Mouse (Mus musculus): Measurements from ENCODE around the gene Ntn1. TPM values are rescaled to one million over a fixed set of nuclear protein-coding genes. Genes with fewer than 3 reads are reported as not detected.

The Ntn1 gene
- polyA plus RNA-seq, 1 experiment from 2014 or later, result 24.8 TPM

GRCm38 (mm10) chr11:68344221-68344620, 56.4 kb downstream of the Ntn1 start:
- no peak overlapping the region for H3K4me2 ChIP-seq
- H3K36me3 ChIP-seq, result no peaks in the 10 kb centered on the region
- H3K9me3 ChIP-seq, result no peaks in the 10 kb centered on the region
- no peak for ATAC-seq (ENCODE audit: low FRiP score, low read depth)
- WGBS, result 79% methylated on average over 9 of the region's 9 CpGs
- no peak overlapping the region for H3K9ac ChIP-seq
- peaks cover 18% of the 10 kb centered on the region for H3K4me1 ChIP-seq (replicated peaks)
- no peaks in the 10 kb centered on the region for H3K27me3 ChIP-seq
- no peak overlapping the region for H3K27ac ChIP-seq (replicated peaks)
- no peak overlapping the region for H3K4me3 ChIP-seq

- H3K27ac ChIP-seq (replicated peaks), result no peak overlapping the region
- no peaks in the 10 kb centered on the region for H3K9me3 ChIP-seq
- no peak overlapping the region for H3K4me3 ChIP-seq
- WGBS, result 78% methylated on average over 5 of the region's 5 CpGs
- H3K4me1 ChIP-seq (replicated peaks), result peaks cover 18% of the 10 kb centered on the region
- H3K4me2 ChIP-seq, result no peak overlapping the region
- H3K9ac ChIP-seq, result no peak overlapping the region
- H3K27me3 ChIP-seq, result no peaks in the 10 kb centered on the region
- no peaks in the 10 kb centered on the region for H3K36me3 ChIP-seq
- ATAC-seq (ENCODE audit: low FRiP score, low read depth), result no peak
Measured at GRCm38 (mm10) chr11:68342761-68343160, 57.9 kb downstream of the Ntn1 start.

GRCm38 (mm10) chr11:68342003-68342400, 58.6 kb downstream of the Ntn1 start:
- Histone ChIP-seq H3K4me3 (no peak overlapping the region), H3K9me3 (no peaks in the 10 kb centered on the region), H3K4me2 (no peak overlapping the region), H3K4me1 (replicated peaks) (peaks cover 18% of the 10 kb centered on the region), H3K27me3 (no peaks in the 10 kb centered on the region), H3K27ac (replicated peaks) (no peak overlapping the region), H3K9ac (no peak overlapping the region), H3K36me3 (no peaks in the 10 kb centered on the region)
- 73% methylated on average over 5 of the region's 5 CpGs for WGBS
- ATAC-seq (ENCODE audit: low FRiP score, low read depth), result no peak; the same call in 1 of the 2 replicates

GRCm38 (mm10) chr11:68341111-68342002, 59.3 kb downstream of the Ntn1 start:
- WGBS, result 71% methylated on average over 13 of the region's 13 CpGs
- no peaks in the 10 kb centered on the region for H3K27me3 ChIP-seq
- peak overlapping the region; percentile 50; the same call in 1 of the 2 replicates for H3K27ac ChIP-seq (replicated peaks)
- peaks cover 18% of the 10 kb centered on the region for H3K4me1 ChIP-seq (replicated peaks)
- ATAC-seq (ENCODE audit: low FRiP score, low read depth), result no peak
- H3K36me3 ChIP-seq, result no peaks in the 10 kb centered on the region
- no peak overlapping the region for H3K4me2 ChIP-seq
- no peak overlapping the region for H3K4me3 ChIP-seq
- no peaks in the 10 kb centered on the region for H3K9me3 ChIP-seq
- no peak overlapping the region for H3K9ac ChIP-seq

GRCm38 (mm10) chr11:68340366-68340765, 60.3 kb downstream of the Ntn1 start:
- no peaks in the 10 kb centered on the region for H3K9me3 ChIP-seq
- H3K9ac ChIP-seq, result no peak overlapping the region
- no peaks in the 10 kb centered on the region for H3K36me3 ChIP-seq
- 74% methylated on average over 3 of the region's 3 CpGs for WGBS
- H3K27ac ChIP-seq (replicated peaks), result no peak overlapping the region
- no peak overlapping the region for H3K4me2 ChIP-seq
- H3K27me3 ChIP-seq, result no peaks in the 10 kb centered on the region
- no peak overlapping the region for H3K4me3 ChIP-seq
- peaks cover 18% of the 10 kb centered on the region for H3K4me1 ChIP-seq (replicated peaks)
- ATAC-seq (ENCODE audit: low FRiP score, low read depth), result no peak

- Histone ChIP-seq H3K4me3 (no peak overlapping the region), H3K9me3 (no peaks in the 10 kb centered on the region), H3K27ac (replicated peaks) (no peak overlapping the region), H3K9ac (no peak overlapping the region), H3K27me3 (no peaks in the 10 kb centered on the region), H3K36me3 (no peaks in the 10 kb centered on the region), H3K4me2 (no peak overlapping the region), H3K4me1 (replicated peaks) (peaks cover 18% of the 10 kb centered on the region)
- 93% methylated on average over 13 of the region's 13 CpGs for WGBS
- no peak for ATAC-seq (ENCODE audit: low FRiP score, low read depth)
Measured at GRCm38 (mm10) chr11:68339856-68340255, 60.8 kb downstream of the Ntn1 start.

GRCm38 (mm10) chr11:68339331-68339730, 61.3 kb downstream of the Ntn1 start:
- Histone ChIP-seq H3K4me2 (no peak overlapping the region), H3K4me1 (replicated peaks) (peaks cover 18% of the 10 kb centered on the region), H3K36me3 (no peaks in the 10 kb centered on the region), H3K9ac (no peak overlapping the region), H3K4me3 (no peak overlapping the region), H3K27ac (replicated peaks) (no peak overlapping the region), H3K27me3 (no peaks in the 10 kb centered on the region), H3K9me3 (no peaks in the 10 kb centered on the region)
- no peak for ATAC-seq (ENCODE audit: low FRiP score, low read depth)
- 97% methylated on average over 7 of the region's 7 CpGs for WGBS

- Histone ChIP-seq H3K36me3 (no peaks in the 10 kb centered on the region), H3K4me3 (no peak overlapping the region), H3K9me3 (0 out of 2 replicates have a peak, but pooled peaks cover 3% of the 10 kb centered on the region), H3K27ac (replicated peaks) (no peak overlapping the region), H3K4me2 (no peak overlapping the region), H3K4me1 (replicated peaks) (no peaks in the 10 kb centered on the region), H3K27me3 (no peaks in the 10 kb centered on the region), H3K9ac (no peak overlapping the region)
- 78% methylated on average over 13 of the region's 13 CpGs for WGBS
- ATAC-seq (ENCODE audit: low FRiP score, low read depth), result no peak
Measured at GRCm38 (mm10) chr11:68331676-68332265, 68.9 kb downstream of the Ntn1 start.

GRCm38 (mm10) chr11:68331117-68331437, 69.5 kb downstream of the Ntn1 start:
- H3K27ac ChIP-seq (replicated peaks), result no peak overlapping the region
- WGBS, result 76% methylated on average over 6 of the region's 6 CpGs

GRCm38 (mm10) chr11:68330398-68331116, 70.1 kb downstream of the Ntn1 start:
- H3K27me3 ChIP-seq, result no peaks in the 10 kb centered on the region
- no peak for ATAC-seq (ENCODE audit: low FRiP score, low read depth)
- H3K27ac ChIP-seq (replicated peaks), result no peak overlapping the region
- H3K9ac ChIP-seq, result no peak overlapping the region
- H3K4me3 ChIP-seq, result no peak overlapping the region
- no peaks in the 10 kb centered on the region for H3K36me3 ChIP-seq
- no peaks in the 10 kb centered on the region for H3K4me1 ChIP-seq (replicated peaks)
- no peak overlapping the region for H3K4me2 ChIP-seq
- 0 out of 2 replicates have a peak, but pooled peaks cover 4% of the 10 kb centered on the region for H3K9me3 ChIP-seq
- WGBS, result 69% methylated on average over 10 of the region's 10 CpGs

More at GRCm38 (mm10) chr11:68331117-68331437, 69.5 kb downstream of the Ntn1 start:
- Histone ChIP-seq H3K9me3 (0 out of 2 replicates have a peak, but pooled peaks cover 4% of the 10 kb centered on the region), H3K27me3 (no peaks in the 10 kb centered on the region), H3K36me3 (no peaks in the 10 kb centered on the region), H3K4me2 (no peak overlapping the region), H3K4me3 (no peak overlapping the region), H3K4me1 (replicated peaks) (no peaks in the 10 kb centered on the region), H3K9ac (no peak overlapping the region)
- ATAC-seq (ENCODE audit: low FRiP score, low read depth), result no peak

- H3K4me3 ChIP-seq, result no peak overlapping the region
- no peaks in the 10 kb centered on the region for H3K4me1 ChIP-seq (replicated peaks)
- no peaks in the 10 kb centered on the region for H3K27me3 ChIP-seq
- H3K9ac ChIP-seq, result no peak overlapping the region
- H3K36me3 ChIP-seq, result no peaks in the 10 kb centered on the region
- H3K9me3 ChIP-seq, result 0 out of 2 replicates have a peak, but pooled peaks cover 4% of the 10 kb centered on the region
- 92% methylated on average over 2 of the region's 2 CpGs for WGBS
- H3K4me2 ChIP-seq, result no peak overlapping the region
- H3K27ac ChIP-seq (replicated peaks), result no peak overlapping the region
- ATAC-seq (ENCODE audit: low FRiP score, low read depth), result no peak
Measured at GRCm38 (mm10) chr11:68324863-68325262, 75.8 kb downstream of the Ntn1 start.

- no peaks in the 10 kb centered on the region for H3K4me1 ChIP-seq (replicated peaks)
- H3K36me3 ChIP-seq, result no peaks in the 10 kb centered on the region
- no peaks in the 10 kb centered on the region for H3K27me3 ChIP-seq
- 68% methylated on average over 7 of the region's 7 CpGs for WGBS
- H3K27ac ChIP-seq (replicated peaks), result no peak overlapping the region
- no peak overlapping the region for H3K4me2 ChIP-seq
- no peak overlapping the region for H3K9ac ChIP-seq
- ATAC-seq (ENCODE audit: low FRiP score, low read depth), result no peak
- no peak overlapping the region for H3K4me3 ChIP-seq
- H3K9me3 ChIP-seq, result no peaks in the 10 kb centered on the region
Measured at GRCm38 (mm10) chr11:68321417-68321816, 79.2 kb downstream of the Ntn1 start.
